Mouse (Mus musculus) MEL (cell line): Measurements from ENCODE around the gene St6gal1. TPM values are rescaled to one million over a fixed set of nuclear protein-coding genes. Genes with fewer than 3 reads are reported as not detected.

ENCODE experiments used
- DNase-seq: peaks from one replicate; pipeline ENCODE4 v3.0.0; 2011; ENCODE audit warnings: low read depth, low spot score
- H3K27ac ChIP-seq: 2 replicates; pipeline ENCODE4 v1.5.1; 2012; ENCODE audit warnings: low read depth, mild to moderate bottlenecking, control low read depth, low read length, moderate library complexity; ENCODE audit not compliant: control insufficient read depth
- H3K27me3 ChIP-seq, 2 experiments: fragments of 150-350 bp in 1 of 2; sonication (generic) in 1 of 2; 2 replicates each; pipeline ENCODE4 v1.6.1; 2012; ENCODE audit warnings: low read length in 2 of 2, mild to moderate bottlenecking in 2 of 2, improper control_type of control experiment in 1 of 2, moderate library complexity in 1 of 2; ENCODE audit not compliant: insufficient read depth in 2 of 2, control insufficient read depth in 1 of 2
- H3K36me3 ChIP-seq, 2 experiments: 2 replicates each; pipeline ENCODE4 v1.6.1; 2012 to 2014; ENCODE audit warnings: low read length in 2 of 2, improper control_type of control experiment in 1 of 2, inconsistent platforms in 1 of 2, mild to moderate bottlenecking in 1 of 2; ENCODE audit not compliant: insufficient read depth in 2 of 2, control insufficient read depth in 1 of 2
- H3K4me1 ChIP-seq, 2 experiments: fragments of 150-350 bp in 1 of 2; sonication (generic) in 1 of 2; 2 replicates each; pipeline ENCODE4 v1.6.1; 2012; ENCODE audit warnings: low read length in 2 of 2, improper control_type of control experiment in 1 of 2, mild to moderate bottlenecking in 1 of 2; ENCODE audit not compliant: insufficient read depth in 2 of 2, control insufficient read depth in 1 of 2
- H3K4me3 ChIP-seq, 2 experiments: fragments of 150-350 bp in 1 of 2; sonication (generic) in 1 of 2; 2 replicates each; pipeline ENCODE4 v1.5.1; 2012; ENCODE audit warnings: low read depth in 2 of 2, low read length in 2 of 2, mild to moderate bottlenecking in 2 of 2, moderate library complexity in 2 of 2, control low read depth in 1 of 2, improper control_type of control experiment in 1 of 2; ENCODE audit not compliant: control insufficient read depth in 1 of 2, insufficient read depth in 1 of 2
- H3K79me2 ChIP-seq: 2 replicates; pipeline ENCODE4 v1.6.1; 2012; ENCODE audit warnings: mild to moderate bottlenecking, low read length, moderate library complexity; ENCODE audit not compliant: control insufficient read depth, poor library complexity, insufficient read depth
- H3K9ac ChIP-seq: 2 replicates; pipeline ENCODE4 v1.6.1; 2012; ENCODE audit warnings: low read depth, mild to moderate bottlenecking, control low read depth, low read length, moderate library complexity; ENCODE audit not compliant: control insufficient read depth, poor library complexity, severe bottlenecking
- H3K9me3 ChIP-seq: fragments of 150-350 bp; sonication (generic); replicated peaks from 2 replicates; pipeline ENCODE4 v1.6.1; 2012; ENCODE audit warnings: mild to moderate bottlenecking, low read length, improper control_type of control experiment, moderate library complexity; ENCODE audit not compliant: insufficient read depth
- BHLHE40 ChIP-seq: IDR thresholded peaks from 2 replicates; pipeline ENCODE4 v1.6.1; 2012; ENCODE audit warnings: low read depth, mild to moderate bottlenecking, inconsistent platforms, low read length, improper control_type of control experiment, borderline replicate concordance
- CTCF ChIP-seq, 3 experiments: IDR thresholded peaks in 2 of 3; conservative IDR thresholded peaks in 1 of 3; 2 replicates each; pipeline ENCODE4 v1.5.1; 2011 to 2012; ENCODE audit warnings: low read length in 3 of 3, low read depth in 2 of 3, mild to moderate bottlenecking in 2 of 3, improper control_type of control experiment in 1 of 3, inconsistent platforms in 1 of 3, mixed read lengths in 1 of 3, moderate library complexity in 1 of 3; ENCODE audit not compliant: control insufficient read depth in 1 of 3, insufficient read depth in 1 of 3, poor library complexity in 1 of 3, severe bottlenecking in 1 of 3
- ETS1 ChIP-seq: IDR thresholded peaks from 2 replicates; pipeline ENCODE4 v1.6.1; 2012; ENCODE audit warnings: low read depth, mild to moderate bottlenecking, inconsistent platforms, low read length, improper control_type of control experiment, moderate library complexity
- GATA1 ChIP-seq: IDR thresholded peaks from 2 replicates; pipeline ENCODE4 v1.6.1; 2011; ENCODE audit warnings: low read depth, low read length, improper control_type of control experiment
- HCFC1 ChIP-seq: IDR thresholded peaks from 2 replicates; pipeline ENCODE4 v1.6.1; 2012; ENCODE audit warnings: low read depth, mild to moderate bottlenecking, inconsistent platforms, low read length, improper control_type of control experiment, moderate library complexity
- JUND ChIP-seq: IDR thresholded peaks from 2 replicates; pipeline ENCODE4 v1.6.1; 2011; ENCODE audit warnings: low read depth, mild to moderate bottlenecking, improper control_type of control experiment, low read length
- KAT2A ChIP-seq: conservative IDR thresholded peaks from 2 replicates; pipeline ENCODE4 v1.6.1; 2012; ENCODE audit warnings: low read depth, low read length, improper control_type of control experiment, inconsistent platforms
- MAZ ChIP-seq: IDR thresholded peaks from 2 replicates; pipeline ENCODE4 v1.6.1; 2012; ENCODE audit warnings: low read depth, mild to moderate bottlenecking, inconsistent platforms, low read length, improper control_type of control experiment
- MEF2A ChIP-seq: IDR thresholded peaks from 2 replicates; pipeline ENCODE4 v1.6.1; 2014; ENCODE audit warnings: low read depth, mild to moderate bottlenecking, inconsistent platforms, low read length, improper control_type of control experiment; ENCODE audit not compliant: poor library complexity, insufficient replicate concordance, severe bottlenecking; ENCODE audit errors: extremely low read depth
- MYC ChIP-seq: IDR thresholded peaks from 2 replicates; pipeline ENCODE4 v1.6.1; 2011; ENCODE audit warnings: low read depth, mild to moderate bottlenecking, low read length, improper control_type of control experiment, moderate library complexity
- NRF1 ChIP-seq: IDR thresholded peaks from 2 replicates; pipeline ENCODE4 v1.6.1; 2014; ENCODE audit warnings: low read depth, mild to moderate bottlenecking, inconsistent platforms, low read length, improper control_type of control experiment, moderate library complexity; ENCODE audit not compliant: poor library complexity, insufficient read depth, severe bottlenecking
- POLR2AphosphoS2 ChIP-seq: IDR thresholded peaks from 2 replicates; pipeline ENCODE4 v1.6.1; 2011; ENCODE audit warnings: low read length, improper control_type of control experiment
- POLR2AphosphoS5 ChIP-seq: IDR thresholded peaks from 2 replicates; pipeline ENCODE4 v1.6.1; 2012; ENCODE audit warnings: low read depth, borderline replicate concordance, mild to moderate bottlenecking, inconsistent platforms, low read length, moderate library complexity, mixed read lengths
- RCOR1 ChIP-seq: IDR thresholded peaks from 2 replicates; pipeline ENCODE4 v1.6.1; 2012; ENCODE audit warnings: low read depth, mild to moderate bottlenecking, inconsistent platforms, low read length, improper control_type of control experiment
- TAL1 ChIP-seq: IDR thresholded peaks from 2 replicates; pipeline ENCODE4 v1.6.1; 2012; ENCODE audit warnings: mild to moderate bottlenecking, inconsistent platforms, low read length, moderate library complexity, mixed read lengths
- TCF12 ChIP-seq: IDR thresholded peaks from 2 replicates; pipeline ENCODE4 v1.6.1; 2014; ENCODE audit warnings: low read depth, mild to moderate bottlenecking, inconsistent platforms, low read length, improper control_type of control experiment, moderate library complexity
- USF1 ChIP-seq: IDR thresholded peaks from 2 replicates; pipeline ENCODE4 v1.6.1; 2014; ENCODE audit warnings: low read depth, mild to moderate bottlenecking, inconsistent platforms, low read length, improper control_type of control experiment, moderate library complexity
- ZC3H11A ChIP-seq: IDR thresholded peaks from 2 replicates; pipeline ENCODE4 v1.6.1; 2012; ENCODE audit warnings: low read depth, mild to moderate bottlenecking, inconsistent platforms, low read length, improper control_type of control experiment
- ZKSCAN1 ChIP-seq: IDR thresholded peaks from 2 replicates; pipeline ENCODE4 v1.6.1; 2012; ENCODE audit warnings: low read depth, mild to moderate bottlenecking, inconsistent platforms, low read length, improper control_type of control experiment, moderate library complexity
- polyA plus RNA-seq, 2 experiments: library from polyadenylated mRNA; stranded (reverse) in 1 of 2; unstranded in 1 of 2; fragments of >175 nt in 1 of 2; fragments of >200 nt in 1 of 2; gene quantifications; 2 replicates each; pipeline versions ENCODE4 v1.2.1 to v1.2.4; 2012; ENCODE audit warnings: low replicate concordance in 2 of 2, low read depth in 1 of 2; ENCODE audit not compliant: insufficient read length in 2 of 2, insufficient read depth in 1 of 2, missing spikeins in 1 of 2
- total RNA-seq: library from RNA; depleted of rRNA; stranded (reverse); fragments of 300-350 nt; gene quantifications from 2 replicates; pipeline ENCODE4 v1.2.3, GENCODE M21; 2012

Gene St6gal1
- total and polyA plus RNA-seq, 3 experiments, result not detected

DNA sequence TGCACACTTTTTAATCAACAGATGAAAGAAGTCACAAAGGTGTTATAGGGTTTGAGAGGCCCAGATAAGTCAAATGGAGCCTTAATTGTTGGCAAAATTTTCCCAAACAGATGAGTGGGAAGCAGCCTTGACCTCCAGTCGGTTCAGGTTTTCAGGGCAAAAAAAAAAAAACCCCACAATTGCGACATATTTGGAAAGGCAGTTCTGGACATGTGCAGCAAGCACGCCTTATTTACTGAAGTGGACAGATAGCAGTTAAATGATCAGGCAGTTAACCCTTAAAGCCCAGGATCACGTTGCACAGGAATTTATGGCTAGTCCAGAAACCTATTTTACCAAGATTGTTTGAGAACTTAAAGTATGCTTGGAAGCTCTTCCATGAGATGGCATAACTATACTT is 112.8 kb downstream of the St6gal1 start:
- H3K27me3 ChIP-seq, result no peaks in the 10 kb centered on the region
- no peak for TF ChIP-seq MEF2A
- TF ChIP-seq JUND, result no peak
- no peak for TF ChIP-seq ZC3H11A
- no peak for TF ChIP-seq TAL1
- TF ChIP-seq MAZ, result no peak
- no peak for TF ChIP-seq GATA1
- TF ChIP-seq RCOR1, result no peak
- TF ChIP-seq USF1, result no peak
- TF ChIP-seq POLR2AphosphoS5, result no peak
- TF ChIP-seq, all 39 proteins: peak for 0
- no peak for DNase-seq

DNA sequence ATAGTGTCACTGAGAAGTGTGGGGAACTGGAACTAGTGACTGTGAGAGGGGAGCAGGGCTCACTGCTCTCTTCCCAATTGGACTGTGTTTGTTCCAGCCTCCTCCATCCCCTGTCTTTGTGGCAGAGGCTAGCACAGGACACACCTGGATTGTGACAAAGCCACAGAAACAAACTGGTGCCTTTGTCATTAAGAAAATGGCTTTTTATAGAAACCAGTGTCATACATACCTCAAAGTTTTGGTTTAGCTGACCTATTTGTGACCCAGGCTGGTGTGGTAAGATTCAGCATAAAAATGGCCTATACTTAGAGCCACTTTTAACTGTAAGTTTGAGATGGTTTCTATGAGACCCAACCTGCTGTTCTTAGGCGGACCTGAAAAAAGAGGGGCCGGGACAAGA is 116.7 kb downstream of the St6gal1 start:
- Histone ChIP-seq H3K79me2 (no peaks in the 10 kb centered on the region), H3K36me3 (no peaks in the 10 kb centered on the region), H3K27me3 (no peaks in the 10 kb centered on the region), H3K4me1 (no peaks in the 10 kb centered on the region), H3K27ac (no peak overlapping the region), H3K9me3 (no peaks in the 10 kb centered on the region), H3K9ac (no peak overlapping the region), H3K4me3 (no peak overlapping the region)
- TF ChIP-seq TCF12, result no peak
- TF ChIP-seq POLR2AphosphoS5, result no peak
- no peak for TF ChIP-seq RCOR1
- no peak for TF ChIP-seq NRF1
- no peak for TF ChIP-seq POLR2AphosphoS2
- TF ChIP-seq KAT2A, result no peak
- TF ChIP-seq CTCF (IDR thresholded peaks at IDR 0.05 in 2 of 3, conservative IDR thresholded peaks at IDR 0.05 in 1 of 3; ENCODE audit: control insufficient read depth in 1 of 3, insufficient read depth in 1 of 3, low read depth in 2 of 3, low read length in 3 of 3, poor library complexity in 1 of 3, severe bottlenecking in 1 of 3), result no peak
- TF ChIP-seq ETS1, result no peak
- no peak for TF ChIP-seq HCFC1
- no peak for TF ChIP-seq ZKSCAN1
- TF ChIP-seq BHLHE40, result no peak
- no peak for TF ChIP-seq MYC
- DNase-seq, result no peak

More for the DNA sequence above, 112.8 kb downstream of the St6gal1 start:
- H3K9ac ChIP-seq, result no peak overlapping the region
- H3K9me3 ChIP-seq, result no peaks in the 10 kb centered on the region
- H3K27ac ChIP-seq, result no peak overlapping the region
- H3K4me3 ChIP-seq, result no peak overlapping the region
- no peaks in the 10 kb centered on the region for H3K79me2 ChIP-seq
- H3K36me3 ChIP-seq, result no peaks in the 10 kb centered on the region
- no peaks in the 10 kb centered on the region for H3K4me1 ChIP-seq
